Mouse (Mus musculus): ENCODE results near the gene Habp4. TPM values are rescaled to one million over a fixed set of nuclear protein-coding genes. Genes with fewer than 3 reads are reported as not detected.

The Habp4 gene
- polyA plus RNA-seq, 1 experiment from 2014 or later: 30.6 TPM

DNA sequence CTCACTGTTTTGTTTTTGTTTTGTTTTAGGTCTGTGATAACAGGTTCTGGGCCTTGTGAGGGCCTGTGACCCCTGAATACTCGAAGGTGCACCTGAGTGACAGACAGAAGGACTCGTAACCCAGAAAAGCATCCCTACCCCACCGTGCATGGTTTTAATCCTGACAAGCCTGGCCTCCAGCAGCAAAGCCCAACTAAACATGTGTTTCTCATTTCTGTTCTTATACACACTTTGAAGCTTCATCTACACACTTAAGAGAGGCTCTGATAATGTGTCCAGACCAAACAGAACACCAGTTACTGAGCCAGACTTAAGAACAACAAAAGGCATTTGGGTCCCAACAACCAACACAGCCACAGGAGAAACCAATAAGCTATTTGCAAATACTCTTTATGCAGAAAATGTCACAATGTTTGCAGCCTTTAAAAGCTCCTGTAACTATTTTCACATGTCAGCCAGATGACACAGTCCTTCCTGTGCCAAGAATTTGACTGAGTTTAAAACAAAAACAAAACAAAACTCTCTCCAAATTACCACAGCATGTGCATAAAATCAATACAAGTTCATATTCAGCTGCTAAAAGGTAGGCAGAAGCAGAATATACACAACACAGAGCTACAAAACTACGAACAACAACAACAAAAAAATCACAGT is 73.6 kb downstream of the Habp4 start:
- Histone ChIP-seq H3K9ac (ENCODE audit: low read depth, low read length) (no peak overlapping the region), H3K27me3 (replicated peaks; ENCODE audit: control insufficient read depth, insufficient read depth, low read length) (no peaks in the 10 kb centered on the region), H3K36me3 (ENCODE audit: control insufficient read depth, insufficient read depth, low read length) (no peaks in the 10 kb centered on the region), H3K4me2 (ENCODE audit: low read depth, low read length) (peak overlapping the region; percentile 7), H3K4me1 (ENCODE audit: control insufficient read depth, insufficient read depth, low read length) (peaks cover 24% of the 10 kb centered on the region), H3K9me3 (ENCODE audit: control insufficient read depth, low read length) (no peaks in the 10 kb centered on the region), H3K27ac (replicated peaks; ENCODE audit: low read depth, low read length) (peak overlapping the region; percentile 86), H3K4me3 (ENCODE audit: low read depth, low read length) (no peak overlapping the region)
- ATAC-seq (ENCODE audit: low read depth) (peak; percentile 62), DNase-seq (ENCODE audit: low spot score) (peak; percentile 84)
- 28% methylated on average over 4 of the region's 4 CpGs for WGBS

DNA sequence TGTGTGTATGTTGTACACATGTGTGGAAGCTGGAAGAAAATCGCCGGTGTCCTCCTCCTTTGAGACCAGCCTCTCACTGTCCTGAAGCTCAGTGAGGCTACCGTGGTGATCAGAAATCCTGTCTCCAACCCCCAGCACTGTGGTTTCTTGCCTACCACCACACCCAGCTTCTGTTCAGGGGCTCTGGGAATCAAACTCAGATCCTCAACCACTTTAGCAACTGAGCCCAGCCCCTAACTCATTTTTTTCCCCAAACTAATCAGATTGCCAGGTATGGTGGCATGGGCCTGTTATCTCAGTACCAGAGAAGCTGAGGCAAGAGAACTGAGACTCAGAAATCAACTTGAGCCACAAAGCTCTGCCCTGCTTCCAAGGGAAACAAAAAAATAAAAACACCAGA is 74.2 kb downstream of the Habp4 start:
- H3K4me3 ChIP-seq (ENCODE audit: low read depth, low read length): no peak overlapping the region
- H3K4me1 ChIP-seq (ENCODE audit: control insufficient read depth, insufficient read depth, low read length): peaks cover 24% of the 10 kb centered on the region
- H3K9me3 ChIP-seq (ENCODE audit: control insufficient read depth, low read length): no peaks in the 10 kb centered on the region
- H3K27me3 ChIP-seq (replicated peaks; ENCODE audit: control insufficient read depth, insufficient read depth, low read length): no peaks in the 10 kb centered on the region
- WGBS: 31% methylated on average over 3 of the region's 3 CpGs
- ATAC-seq (ENCODE audit: low read depth) (no peak), DNase-seq (ENCODE audit: low spot score) (no peak)
- H3K36me3 ChIP-seq (ENCODE audit: control insufficient read depth, insufficient read depth, low read length): no peaks in the 10 kb centered on the region
- H3K27ac ChIP-seq (replicated peaks; ENCODE audit: low read depth, low read length): peak overlapping the region; percentile 86
- H3K9ac ChIP-seq (ENCODE audit: low read depth, low read length): no peak overlapping the region
- H3K4me2 ChIP-seq (ENCODE audit: low read depth, low read length): peak overlapping the region; percentile 7; the same call in 1 of the 2 replicates

Other genes starting within 250 kb of the Habp4 start
- gene Hsd17b3, start 72.6 kb upstream of the Habp4 start, polyA plus RNA-seq (2014; fragmentation: Nextera tagmentation; extraction: Ambion mirVana): not detected in 2 replicates
- gene Slc35d2, start 32.5 kb upstream of the Habp4 start, polyA plus RNA-seq (2014; fragmentation: Nextera tagmentation; extraction: Ambion mirVana): 5.7 and 8.7 TPM in 2 replicates
- 22.2 and 23.0 TPM in 2 replicates for gene Zfp367, start 8.6 kb upstream of the Habp4 start, polyA plus RNA-seq (2014; fragmentation: Nextera tagmentation; extraction: Ambion mirVana)
- 12.7 and 14.7 TPM in 2 replicates for gene Cdc14b, start 113.5 kb downstream of the Habp4 start, polyA plus RNA-seq (2014; fragmentation: Nextera tagmentation; extraction: Ambion mirVana)
- gene Aaed1, start 150.9 kb downstream of the Habp4 start, polyA plus RNA-seq (2014; fragmentation: Nextera tagmentation; extraction: Ambion mirVana): 30.1 and 31.8 TPM in 2 replicates
- 213 and 225 TPM in 2 replicates for gene Ctsl, start 209.1 kb downstream of the Habp4 start, polyA plus RNA-seq (2014; fragmentation: Nextera tagmentation; extraction: Ambion mirVana)

Data from embryonic facial prominence, embryonic 14.5 days (tissue).